Mouse (Mus musculus) embryonic facial prominence, embryonic 15.5 days (tissue): Measurements from ENCODE around the gene Nt5dc1. TPM values are rescaled to one million over a fixed set of nuclear protein-coding genes. Genes with fewer than 3 reads are reported as not detected.

Source experiments
- ATAC-seq: fragments of 200-750 bp; cut with Nextera tagmentation; 2 replicates; pipeline ENCODE4 v1.8.0; 2017; ENCODE audit warnings: low read depth, moderate TSS enrichment; ENCODE audit not compliant: insufficient number of reproducible peaks, low FRiP score, low TSS enrichment
- H3K27ac ChIP-seq: fragments of 300-500 bp; sonication (generic); replicated peaks from 2 replicates; pipeline ENCODE4 v1.5.1; 2015; ENCODE audit warnings: mild to moderate bottlenecking, inconsistent platforms
- H3K27me3 ChIP-seq: fragments of 300-500 bp; sonication (generic); 2 replicates; pipeline ENCODE4 v1.6.1; 2015; ENCODE audit warnings: inconsistent platforms
- H3K36me3 ChIP-seq: fragments of 300-500 bp; sonication (generic); 2 replicates; pipeline ENCODE4 v1.6.1; 2015; ENCODE audit warnings: mild to moderate bottlenecking, inconsistent platforms
- H3K4me1 ChIP-seq: fragments of 300-500 bp; sonication (generic); 2 replicates; pipeline ENCODE4 v1.6.1; 2015; ENCODE audit warnings: inconsistent platforms
- H3K4me2 ChIP-seq: fragments of 300-500 bp; sonication (generic); replicated peaks from 2 replicates; pipeline ENCODE4 v1.6.1; 2015; ENCODE audit warnings: mild to moderate bottlenecking, inconsistent platforms
- H3K4me3 ChIP-seq: fragments of 300-500 bp; sonication (generic); replicated peaks from 2 replicates; pipeline ENCODE4 v1.5.1; 2015; ENCODE audit warnings: mild to moderate bottlenecking, inconsistent platforms
- H3K9ac ChIP-seq: fragments of 300-500 bp; sonication (generic); 2 replicates; pipeline ENCODE4 v1.6.1; 2015; ENCODE audit warnings: inconsistent platforms
- H3K9me3 ChIP-seq: fragments of 300-500 bp; sonication (generic); replicated peaks from 2 replicates; pipeline ENCODE4 v1.6.1; 2016; ENCODE audit warnings: inconsistent platforms
- WGBS: fragments of 180-500 bp; shearing (Covaris S2); methylation state at CpG from one replicate; pipeline ENCODE4 v1.1.7; 2015; 5-methylcytosine and 5-hydroxymethylcytosine counted together
- polyA plus RNA-seq: library from polyadenylated mRNA; unstranded; fragments of >200 nt; fragmentation: Nextera tagmentation; extraction: Ambion mirVana; gene quantifications from 2 replicates; pipeline ENCODE4 v1.2.1, GENCODE M21; 2015

Nt5dc1 gene
- polyA plus RNA-seq, 1 experiment from 2014 or later = 10.7 TPM

- ATAC-seq = no peak
Observed at GRCm38 (mm10) chr10:34368138-34368537, 50.2 kb downstream of the Nt5dc1 start.

GRCm38 (mm10) chr10:34363756-34364155 lies 54.6 kb downstream of the Nt5dc1 start:
- no peak for ATAC-seq
- no peak overlapping the region for H3K4me3 ChIP-seq
- H3K4me1 ChIP-seq = no peaks in the 10 kb centered on the region
- H3K27me3 ChIP-seq = no peaks in the 10 kb centered on the region
- H3K9ac ChIP-seq = no peak overlapping the region
- no peak overlapping the region for H3K4me2 ChIP-seq
- no peaks in the 10 kb centered on the region for H3K9me3 ChIP-seq
- H3K27ac ChIP-seq = no peak overlapping the region
- H3K36me3 ChIP-seq = no peaks in the 10 kb centered on the region

More at GRCm38 (mm10) chr10:34368138-34368537, 50.2 kb downstream of the Nt5dc1 start:
- Histone ChIP-seq H3K4me2 (no peak overlapping the region), H3K27ac (no peak overlapping the region), H3K4me3 (no peak overlapping the region), H3K27me3 (no peaks in the 10 kb centered on the region), H3K4me1 (no peaks in the 10 kb centered on the region), H3K36me3 (no peaks in the 10 kb centered on the region), H3K9me3 (no peaks in the 10 kb centered on the region), H3K9ac (no peak overlapping the region)
- 69% methylated on average over 5 of the region's 5 CpGs for WGBS

GRCm38 (mm10) chr10:34358263-34358662 lies 60.1 kb downstream of the Nt5dc1 start:
- no peak overlapping the region for H3K27ac ChIP-seq
- no peak for ATAC-seq
- no peak overlapping the region for H3K4me3 ChIP-seq
- no peaks in the 10 kb centered on the region for H3K9me3 ChIP-seq
- no peak overlapping the region for H3K4me2 ChIP-seq
- 68% methylated on average over 3 of the region's 3 CpGs for WGBS
- no peaks in the 10 kb centered on the region for H3K36me3 ChIP-seq
- H3K4me1 ChIP-seq = no peaks in the 10 kb centered on the region
- H3K9ac ChIP-seq = no peak overlapping the region
- no peaks in the 10 kb centered on the region for H3K27me3 ChIP-seq

- H3K4me2 ChIP-seq = no peak overlapping the region
- H3K4me3 ChIP-seq = no peak overlapping the region
- no peaks in the 10 kb centered on the region for H3K9me3 ChIP-seq
- no peaks in the 10 kb centered on the region for H3K27me3 ChIP-seq
- no peaks in the 10 kb centered on the region for H3K4me1 ChIP-seq
- no peak overlapping the region for H3K9ac ChIP-seq
- ATAC-seq = no peak
- 57% methylated on average over 4 of the region's 4 CpGs for WGBS
- H3K27ac ChIP-seq = no peak overlapping the region
- no peaks in the 10 kb centered on the region for H3K36me3 ChIP-seq
Observed at GRCm38 (mm10) chr10:34352166-34352565, 66.2 kb downstream of the Nt5dc1 start.

- Histone ChIP-seq H3K27me3 (no peaks in the 10 kb centered on the region), H3K36me3 (no peaks in the 10 kb centered on the region), H3K4me2 (no peak overlapping the region), H3K9me3 (no peaks in the 10 kb centered on the region), H3K4me3 (no peak overlapping the region), H3K27ac (no peak overlapping the region), H3K4me1 (no peaks in the 10 kb centered on the region), H3K9ac (no peak overlapping the region)
- WGBS = 76% methylated on average over 1 of the region's 1 CpGs
- no peak for ATAC-seq
Observed at GRCm38 (mm10) chr10:34341886-34342285, 76.5 kb downstream of the Nt5dc1 start.

GRCm38 (mm10) chr10:34341014-34341413 lies 77.3 kb downstream of the Nt5dc1 start:
- no peaks in the 10 kb centered on the region for H3K27me3 ChIP-seq
- no peak for ATAC-seq
- H3K9ac ChIP-seq = no peak overlapping the region
- H3K4me3 ChIP-seq = no peak overlapping the region
- no peaks in the 10 kb centered on the region for H3K36me3 ChIP-seq
- H3K4me1 ChIP-seq = no peaks in the 10 kb centered on the region
- 45% methylated on average over 6 of the region's 6 CpGs for WGBS
- H3K27ac ChIP-seq = no peak overlapping the region
- no peaks in the 10 kb centered on the region for H3K9me3 ChIP-seq
- H3K4me2 ChIP-seq = no peak overlapping the region

- no peak overlapping the region for H3K27ac ChIP-seq
- H3K36me3 ChIP-seq = no peaks in the 10 kb centered on the region
- H3K4me2 ChIP-seq = no peak overlapping the region
- no peak overlapping the region for H3K4me3 ChIP-seq
- no peaks in the 10 kb centered on the region for H3K9me3 ChIP-seq
- no peak for ATAC-seq
- H3K4me1 ChIP-seq = no peaks in the 10 kb centered on the region
- H3K27me3 ChIP-seq = no peaks in the 10 kb centered on the region
- WGBS = 2% methylated on average over 2 of the region's 2 CpGs
- H3K9ac ChIP-seq = no peak overlapping the region
Observed at GRCm38 (mm10) chr10:34328310-34328709, 90.0 kb downstream of the Nt5dc1 start.

GRCm38 (mm10) chr10:34327144-34327543 lies 91.2 kb downstream of the Nt5dc1 start:
- Histone ChIP-seq H3K4me3 (no peak overlapping the region), H3K9me3 (no peaks in the 10 kb centered on the region), H3K9ac (no peak overlapping the region), H3K27me3 (no peaks in the 10 kb centered on the region), H3K27ac (no peak overlapping the region), H3K36me3 (no peaks in the 10 kb centered on the region), H3K4me2 (no peak overlapping the region), H3K4me1 (no peaks in the 10 kb centered on the region)
- no peak for ATAC-seq
- WGBS = 69% methylated on average over 5 of the region's 5 CpGs

- Histone ChIP-seq H3K4me3 (no peak overlapping the region), H3K9me3 (no peaks in the 10 kb centered on the region), H3K27ac (no peak overlapping the region), H3K9ac (no peak overlapping the region), H3K4me1 (no peaks in the 10 kb centered on the region), H3K36me3 (no peaks in the 10 kb centered on the region), H3K4me2 (no peak overlapping the region), H3K27me3 (no peaks in the 10 kb centered on the region)
- 15% methylated on average over 4 of the region's 4 CpGs for WGBS
- no peak for ATAC-seq
Observed at GRCm38 (mm10) chr10:34326701-34327100, 91.7 kb downstream of the Nt5dc1 start.

GRCm38 (mm10) chr10:34320809-34321208 lies 97.5 kb downstream of the Nt5dc1 start:
- 0 out of 2 replicates have a peak, but pooled peaks cover 6% of the 10 kb centered on the region for H3K4me1 ChIP-seq
- H3K36me3 ChIP-seq = no peaks in the 10 kb centered on the region
- H3K4me3 ChIP-seq = no peak overlapping the region
- H3K27ac ChIP-seq = no peak overlapping the region
- H3K4me2 ChIP-seq = no peak overlapping the region
- no peaks in the 10 kb centered on the region for H3K9me3 ChIP-seq
- no peaks in the 10 kb centered on the region for H3K27me3 ChIP-seq
- 78% methylated on average over 2 of the region's 2 CpGs for WGBS
- H3K9ac ChIP-seq = no peak overlapping the region
- no peak for ATAC-seq

GRCm38 (mm10) chr10:34317217-34317606 lies 101.1 kb downstream of the Nt5dc1 start:
- Histone ChIP-seq H3K27me3 (no peaks in the 10 kb centered on the region), H3K36me3 (peaks cover 4% of the 10 kb centered on the region; the same call in 1 of the 2 replicates), H3K4me3 (no peak overlapping the region), H3K9ac (no peak overlapping the region), H3K27ac (no peak overlapping the region), H3K4me1 (0 out of 2 replicates have a peak, but pooled peaks cover 6% of the 10 kb centered on the region), H3K4me2 (no peak overlapping the region), H3K9me3 (no peaks in the 10 kb centered on the region)
- 26% methylated on average over 2 of the region's 2 CpGs for WGBS
- ATAC-seq = no peak

GRCm38 (mm10) chr10:34316571-34317216 lies 101.7 kb downstream of the Nt5dc1 start:
- Histone ChIP-seq H3K4me1 (0 out of 2 replicates have a peak, but pooled peaks cover 6% of the 10 kb centered on the region), H3K27ac (no peak overlapping the region), H3K9ac (no peak overlapping the region), H3K4me2 (no peak overlapping the region), H3K4me3 (no peak overlapping the region), H3K9me3 (no peaks in the 10 kb centered on the region), H3K36me3 (peaks cover 4% of the 10 kb centered on the region; the same call in 1 of the 2 replicates), H3K27me3 (no peaks in the 10 kb centered on the region)
- ATAC-seq = peak; percentile 67
- WGBS = 9% methylated on average over 3 of the region's 3 CpGs
